Mouse (Mus musculus) bone marrow, adult 2 months (tissue): ENCODE measurements at regions not wholly inside any gene's neighbourhood (a gene's known extent, or its start where the extent isn't known, plus 50 kb on each side); places are given as distances from the start of the nearest gene placed in this dataset.

Source experiments
- CTCF ChIP-seq: fragments of 200-500 bp; IDR thresholded peaks from 2 replicates; pipeline ENCODE4 v1.5.1; 2011; ENCODE audit warnings: low read length, control low read depth; ENCODE audit not compliant: control insufficient read depth, insufficient read depth
- POLR2A ChIP-seq: fragments of 200-500 bp; IDR thresholded peaks from 2 replicates; pipeline ENCODE4 v1.6.1; 2011; ENCODE audit warnings: low read depth, mild to moderate bottlenecking, control low read depth, low read length, borderline replicate concordance; ENCODE audit not compliant: control insufficient read depth

DNA sequence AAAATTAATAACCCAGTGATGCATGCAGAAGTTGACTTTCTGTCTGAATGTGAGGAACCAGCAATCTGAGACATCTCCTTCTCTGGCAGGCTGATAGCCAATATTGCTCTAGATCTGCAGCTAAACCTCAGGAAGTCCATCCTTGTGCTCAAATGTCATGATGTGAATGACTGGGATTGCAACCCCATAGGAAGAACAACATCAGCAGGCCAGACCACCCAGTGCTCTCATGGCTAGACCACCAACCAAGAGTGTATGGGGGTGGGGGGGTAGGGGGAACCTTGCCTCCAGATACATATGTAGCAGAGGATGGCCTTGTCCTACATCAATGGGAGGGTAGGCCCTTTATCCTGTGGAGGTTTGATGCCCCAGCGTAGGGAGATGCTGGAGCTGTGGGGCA, 69.9 kb upstream of the Tcerg1l start:
- TF ChIP-seq POLR2A (no peak), CTCF (no peak)
